Mouse (Mus musculus) heart, adult 2 months (tissue): ENCODE measurements around the gene Manba.
"Not testable (repeated sequence)": the region's sequence is repeated elsewhere in the genome, so short reads cannot be mapped to it uniquely, and the experiment has no call there.

Experiments used
- CTCF ChIP-seq: fragments of 200-600 bp; IDR thresholded peaks from 2 replicates; pipeline ENCODE4 v1.8.1; 2022; ENCODE audit warnings: antibody characterized with exemption, mild to moderate bottlenecking, moderate library complexity
- EP300 ChIP-seq: fragments of 200-500 bp; IDR thresholded peaks from 2 replicates; pipeline ENCODE4 v1.6.1; 2011; ENCODE audit warnings: low read depth, low read length, control low read depth; ENCODE audit not compliant: insufficient read depth

GRCm38 (mm10) chr3:135493320-135493719 is 7.9 kb downstream of the Manba start:
- not testable (repeated sequence) for TF ChIP-seq EP300, CTCF
